Mouse (Mus musculus) embryo, embryonic 10.5 days (tissue): ENCODE data around the gene Rchy1.
A peak's percentile ranks its signal among the peaks of the same experiment; 100 is the strongest.
"Not testable (repeated sequence)": the region's sequence is repeated elsewhere in the genome, so short reads cannot be mapped to it uniquely, and the experiment has no call there.

Experiments
- DNase-seq: peaks from one replicate; pipeline ENCODE4 v3.0.0-alpha.2; 2015; ENCODE audit warnings: low spot score

Gene Rchy1

GRCm38 (mm10) chr5:91959986-91960385 is 2.9 kb downstream of the Rchy1 start:
- no peak for DNase-seq

- DNase-seq: no peak
These were observed 3.8 kb downstream of the Rchy1 start for GRCm38 (mm10) chr5:91959096-91959495.

GRCm38 (mm10) chr5:91956991-91957760 is 5.7 kb downstream of the Rchy1 start:
- no peak for DNase-seq

- peak; percentile 53 for DNase-seq
These were observed 11.5 kb downstream of the Rchy1 start for GRCm38 (mm10) chr5:91951404-91951803.

- no peak for DNase-seq
These were observed 13.4 kb downstream of the Rchy1 start for GRCm38 (mm10) chr5:91949441-91949840.

- DNase-seq: no peak
These were observed 15.9 kb downstream of the Rchy1 start for GRCm38 (mm10) chr5:91947008-91947407.

GRCm38 (mm10) chr5:91945609-91946008 is 17.3 kb downstream of the Rchy1 start:
- DNase-seq: not testable (repeated sequence)

- DNase-seq: no peak
These were observed 49.6 kb downstream of the Rchy1 start for GRCm38 (mm10) chr5:91913231-91913630.

- DNase-seq: peak; percentile 10
These were observed 51.3 kb downstream of the Rchy1 start for GRCm38 (mm10) chr5:91911384-91912106.

GRCm38 (mm10) chr5:91910616-91911015 is 52.3 kb downstream of the Rchy1 start:
- DNase-seq: no peak

- no peak for DNase-seq
These were observed 53.8 kb downstream of the Rchy1 start for GRCm38 (mm10) chr5:91909010-91909620.
